Mouse (Mus musculus) liver, embryonic 11.5 days (tissue): ENCODE measurements around the gene Pigh. TPM values are rescaled to one million over a fixed set of nuclear protein-coding genes. Genes with fewer than 3 reads are reported as not detected.
A peak's percentile ranks its signal among the peaks of the same experiment; 100 is the strongest.

ENCODE experiments used
- ATAC-seq: fragments of 200-750 bp; cut with Nextera tagmentation; replicated peaks from 2 replicates; pipeline ENCODE4 v1.8.0; 2017; ENCODE audit warnings: moderate number of reproducible peaks, mild to moderate bottlenecking, moderate TSS enrichment, moderate library complexity; ENCODE audit not compliant: low FRiP score
- DNase-seq: peaks from one replicate; pipeline ENCODE4 v3.0.0-alpha.2; 2017; ENCODE audit warnings: low spot score
- H3K27ac ChIP-seq: fragments of 300-500 bp; sonication (generic); 2 replicates; pipeline ENCODE4 v1.5.1; 2014; ENCODE audit warnings: mild to moderate bottlenecking, low read depth, low read length, control low read depth
- H3K27me3 ChIP-seq: fragments of 300-500 bp; sonication (generic); replicated peaks from 2 replicates; pipeline ENCODE4 v1.6.1; 2014; ENCODE audit warnings: low read length, mixed read lengths; ENCODE audit not compliant: control insufficient read depth, insufficient read depth
- H3K36me3 ChIP-seq: fragments of 300-500 bp; sonication (generic); 2 replicates; pipeline ENCODE4 v1.6.1; 2014; ENCODE audit warnings: mild to moderate bottlenecking, low read length, moderate library complexity, mixed read lengths; ENCODE audit not compliant: control insufficient read depth, insufficient read depth
- H3K4me1 ChIP-seq: fragments of 300-500 bp; sonication (generic); replicated peaks from 2 replicates; pipeline ENCODE4 v1.6.1; 2014; ENCODE audit warnings: low read length, mixed read lengths; ENCODE audit not compliant: control insufficient read depth, insufficient read depth
- H3K4me2 ChIP-seq: fragments of 300-500 bp; sonication (generic); 2 replicates; pipeline ENCODE4 v1.6.1; 2014; ENCODE audit warnings: mild to moderate bottlenecking, control low read depth, moderate library complexity
- H3K4me3 ChIP-seq: fragments of 300-500 bp; sonication (generic); 2 replicates; pipeline ENCODE4 v1.5.1; 2014; ENCODE audit warnings: low read depth, low read length, control low read depth
- H3K9ac ChIP-seq: fragments of 300-500 bp; sonication (generic); 2 replicates; pipeline ENCODE4 v1.6.1; 2014; ENCODE audit warnings: low read depth, low read length, control low read depth
- H3K9me3 ChIP-seq: fragments of 300-500 bp; sonication (generic); 2 replicates; pipeline ENCODE4 v1.6.1; 2016; ENCODE audit warnings: low read length, inconsistent platforms, mixed read lengths; ENCODE audit not compliant: control insufficient read depth
- WGBS: fragments of 180-500 bp; shearing (Covaris S2); extraction: QIAGEN DNeasy Blood & Tissue Kit; methylation state at CpG from one replicate; pipeline ENCODE4 v1.1.7; 2014; 5-methylcytosine and 5-hydroxymethylcytosine counted together
- polyA plus RNA-seq: library from polyadenylated mRNA; unstranded; fragments of >200 nt; fragmentation: Nextera tagmentation; extraction: Ambion mirVana; gene quantifications from 2 replicates; pipeline ENCODE4 v1.2.1, GENCODE M21; 2014

The Pigh gene
- polyA plus RNA-seq = 17.0 and 18.7 TPM in 2 replicates

GRCm38 (mm10) chr12:79089182-79089812 lies at the start of gene Pigh:
Pigh (minus strand) TSS chr12:79089651.
- under 1% methylated on average over 53 of the region's 53 CpGs for WGBS
- peak within 1 kb of the TSS; percentile 51; the same call in 1 of the 2 replicates for H3K27ac ChIP-seq

GRCm38 (mm10) chr12:79138999-79139398 lies 49.5 kb upstream of the Pigh start:
- H3K4me1 ChIP-seq = no peaks in the 10 kb centered on the region
- ATAC-seq = no peak

More at GRCm38 (mm10) chr12:79089182-79089812, at the start of gene Pigh:
- ATAC-seq (peak; percentile 96), DNase-seq (peak; percentile 88)
- Histone ChIP-seq H3K9me3 (no peaks in the 10 kb centered on the region), H3K4me3 (peak within 1 kb of the TSS; percentile 92), H3K27me3 (no peaks in the 10 kb centered on the region), H3K36me3 (no peaks in the 10 kb centered on the region), H3K9ac (peak within 1 kb of the TSS; percentile 90), H3K4me2 (peak within 1 kb of the TSS; percentile 73), H3K4me1 (no peaks in the 10 kb centered on the region)

GRCm38 (mm10) chr12:79136949-79137348 lies 47.5 kb upstream of the Pigh start:
- H3K27ac ChIP-seq = no peak overlapping the region
- H3K36me3 ChIP-seq = no peaks in the 10 kb centered on the region
- H3K4me1 ChIP-seq = no peaks in the 10 kb centered on the region
- no peak overlapping the region for H3K9ac ChIP-seq
- H3K4me2 ChIP-seq = no peak overlapping the region
- H3K27me3 ChIP-seq = peaks cover 17% of the 10 kb centered on the region
- H3K9me3 ChIP-seq = no peaks in the 10 kb centered on the region
- no peak for DNase-seq
- WGBS = 77% methylated on average over 7 of the region's 7 CpGs
- no peak overlapping the region for H3K4me3 ChIP-seq
- ATAC-seq = no peak

More at GRCm38 (mm10) chr12:79138999-79139398, 49.5 kb upstream of the Pigh start:
- H3K36me3 ChIP-seq = no peaks in the 10 kb centered on the region
- H3K4me2 ChIP-seq = no peak overlapping the region
- H3K4me3 ChIP-seq = no peak overlapping the region
- H3K27ac ChIP-seq = no peak overlapping the region
- no peak overlapping the region for H3K9ac ChIP-seq
- no peaks in the 10 kb centered on the region; the same call in 1 of the 2 replicates for H3K27me3 ChIP-seq
- no peaks in the 10 kb centered on the region for H3K9me3 ChIP-seq
- DNase-seq = no peak

- ATAC-seq (no peak), DNase-seq (no peak)
- 42% methylated on average over 4 of the region's 4 CpGs for WGBS
- no peaks in the 10 kb centered on the region for H3K9me3 ChIP-seq
- H3K27ac ChIP-seq = no peak overlapping the region
- H3K36me3 ChIP-seq = no peaks in the 10 kb centered on the region
- H3K4me2 ChIP-seq = no peak overlapping the region
- peaks cover 9% of the 10 kb centered on the region for H3K4me1 ChIP-seq
- no peak overlapping the region for H3K4me3 ChIP-seq
- H3K27me3 ChIP-seq = peaks cover 35% of the 10 kb centered on the region
- no peak overlapping the region for H3K9ac ChIP-seq
These were observed 45.7 kb upstream of the Pigh start for GRCm38 (mm10) chr12:79135105-79135504.

- Histone ChIP-seq H3K4me3 (no peak overlapping the region), H3K9me3 (no peaks in the 10 kb centered on the region), H3K4me2 (no peak overlapping the region), H3K27ac (no peak overlapping the region), H3K36me3 (no peaks in the 10 kb centered on the region), H3K9ac (no peak overlapping the region), H3K4me1 (peaks cover 9% of the 10 kb centered on the region), H3K27me3 (peaks cover 39% of the 10 kb centered on the region)
- DNase-seq = no peak
- no peak for ATAC-seq
- WGBS = 22% methylated on average over 8 of the region's 8 CpGs
These were observed 45.2 kb upstream of the Pigh start for GRCm38 (mm10) chr12:79134676-79135075.

GRCm38 (mm10) chr12:79131706-79132460 lies 42.4 kb upstream of the Pigh start:
- Histone ChIP-seq H3K27ac (no peak overlapping the region), H3K4me2 (no peak overlapping the region), H3K9me3 (no peaks in the 10 kb centered on the region), H3K9ac (no peak overlapping the region), H3K36me3 (no peaks in the 10 kb centered on the region), H3K4me3 (no peak overlapping the region), H3K4me1 (peaks cover 9% of the 10 kb centered on the region), H3K27me3 (peaks cover 43% of the 10 kb centered on the region)
- WGBS = 31% methylated on average over 5 of the region's 5 CpGs
- ATAC-seq (no peak), DNase-seq (no peak)

- Histone ChIP-seq H3K4me1 (peaks cover 9% of the 10 kb centered on the region), H3K9me3 (no peaks in the 10 kb centered on the region), H3K36me3 (no peaks in the 10 kb centered on the region), H3K4me2 (peak overlapping the region; percentile 73), H3K27me3 (peaks cover 43% of the 10 kb centered on the region), H3K27ac (no peak overlapping the region), H3K9ac (no peak overlapping the region), H3K4me3 (peak overlapping the region; percentile 47)
- ATAC-seq = no peak
- DNase-seq = peak; percentile 33
- 3% methylated on average over 22 of the region's 22 CpGs for WGBS
These were observed 41.8 kb upstream of the Pigh start for GRCm38 (mm10) chr12:79131178-79131675.

- Histone ChIP-seq H3K27me3 (peaks cover 43% of the 10 kb centered on the region), H3K4me3 (peak within 1 kb of the TSS; percentile 47), H3K36me3 (no peaks in the 10 kb centered on the region), H3K4me1 (peaks cover 9% of the 10 kb centered on the region), H3K27ac (no peak within 1 kb of the TSS), H3K4me2 (peak within 1 kb of the TSS; percentile 73), H3K9ac (no peak within 1 kb of the TSS; the same call in 1 of the 2 replicates), H3K9me3 (no peaks in the 10 kb centered on the region)
- peak; percentile 71 for DNase-seq
- peak; percentile 68 for ATAC-seq
- WGBS = 2% methylated on average over 47 of the region's 47 CpGs
These were observed 41.1 kb upstream of the Pigh start, which contains the start of gene Arg2 for GRCm38 (mm10) chr12:79130299-79131177. Arg2 (plus strand) TSS chr12:79130777.
